Mouse (Mus musculus): ENCODE data around the gene Rgcc. TPM values are rescaled to one million over a fixed set of nuclear protein-coding genes. Genes with fewer than 3 reads are reported as not detected.

The Rgcc gene
- polyA plus RNA-seq, 3 experiments from 2014 or later: 31.1 to 35.0 (median 32.7) TPM

DNA sequence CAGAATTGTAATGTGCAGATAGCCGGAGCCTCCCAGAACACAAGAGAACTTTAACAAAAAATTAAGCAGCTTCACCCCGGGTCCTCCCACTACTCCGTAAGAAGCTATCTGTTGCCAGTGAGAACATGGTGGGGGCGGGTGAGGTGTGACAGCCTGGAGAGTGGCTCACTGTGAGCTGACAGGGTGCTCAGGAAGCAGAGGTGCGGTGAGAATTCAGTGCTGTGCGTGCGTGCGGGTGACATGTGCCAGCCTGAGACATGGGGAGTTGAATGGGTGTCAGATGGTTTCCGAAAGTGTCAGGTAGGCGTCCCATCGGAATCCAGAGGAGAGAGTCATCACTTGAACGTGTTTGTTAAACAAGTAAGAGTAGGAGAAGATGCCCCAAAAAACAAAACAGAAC, 62.0 kb downstream of the Rgcc start:
- ATAC-seq: no peak

Other genes starting within 250 kb of the Rgcc start
- gene Zfp957, start 54.3 kb downstream of the Rgcc start, polyA plus RNA-seq (2017; shearing (Covaris generic)): under 1 TPM in 1 of 3 experiments, not detected in 2; 0.31 TPM
- gene Naa16, start 89.1 kb upstream of the Rgcc start, polyA plus RNA-seq (2017; shearing (Covaris generic)): 10 to 100 TPM; 55.1 to 68.9 (median 63.2) TPM
- gene Mtrf1, start 96.1 kb upstream of the Rgcc start, polyA plus RNA-seq (2017; shearing (Covaris generic)): 1 to 10 TPM; 6.1 to 7.3 (median 7.1) TPM
- 1 to 10 TPM; 1.3 to 1.9 (median 1.6) TPM for gene Kbtbd7, start 124.9 kb upstream of the Rgcc start, polyA plus RNA-seq (2017; shearing (Covaris generic))
- gene Kbtbd6, start 150.2 kb upstream of the Rgcc start, polyA plus RNA-seq (2017; shearing (Covaris generic)): under 1 TPM in 1 of 3 experiments, not detected in 2; 0.92 TPM
- gene Elf1, start 179.5 kb upstream of the Rgcc start, polyA plus RNA-seq (2017; shearing (Covaris generic)): 100 to 1,000 TPM; 128 to 177 (median 141) TPM
- gene Wbp4, start 179.9 kb upstream of the Rgcc start, polyA plus RNA-seq (2017; shearing (Covaris generic)): 10 to 100 TPM; 28.3 to 31.3 (median 30.8) TPM

All from inflammation-experienced regulatory T-cells, adult 6 months (primary cell).